Mouse (Mus musculus) lung, embryonic 14.5 days (tissue): ENCODE measurements at regions not wholly inside any gene's neighbourhood (a gene's known extent, or its start where the extent isn't known, plus 50 kb on each side); places are given as distances from the start of the nearest gene placed in this dataset.

Experiments used
- ATAC-seq: fragments of 200-750 bp; cut with Nextera tagmentation; 2 replicates; pipeline ENCODE4 v1.8.0; 2017; ENCODE audit warnings: mild to moderate bottlenecking, moderate TSS enrichment, moderate library complexity; ENCODE audit not compliant: insufficient read depth
- DNase-seq: peaks from one replicate; pipeline ENCODE4 v3.0.0-alpha.2; 2015
- H3K27ac ChIP-seq: fragments of 300-500 bp; sonication (generic); 2 replicates; pipeline ENCODE4 v1.5.1; 2014; ENCODE audit warnings: low read depth, mild to moderate bottlenecking, moderate library complexity
- H3K27me3 ChIP-seq: fragments of 300-500 bp; sonication (generic); 2 replicates; pipeline ENCODE4 v1.6.1; 2014; ENCODE audit warnings: low read length, control low read depth; ENCODE audit not compliant: insufficient read depth
- H3K36me3 ChIP-seq: fragments of 300-500 bp; sonication (generic); 2 replicates; pipeline ENCODE4 v1.6.1; 2014; ENCODE audit warnings: control low read depth; ENCODE audit not compliant: insufficient read depth
- H3K4me1 ChIP-seq: fragments of 300-500 bp; sonication (generic); 2 replicates; pipeline ENCODE4 v1.6.1; 2014; ENCODE audit warnings: antibody characterized with exemption, control low read depth; ENCODE audit not compliant: insufficient read depth
- H3K4me2 ChIP-seq: fragments of 300-500 bp; sonication (generic); 2 replicates; pipeline ENCODE4 v1.6.1; 2014; ENCODE audit warnings: mild to moderate bottlenecking
- H3K4me3 ChIP-seq: fragments of 300-500 bp; sonication (generic); 2 replicates; pipeline ENCODE4 v1.5.1; 2014; ENCODE audit warnings: low read depth, low read length
- H3K9ac ChIP-seq: fragments of 300-500 bp; sonication (generic); 2 replicates; pipeline ENCODE4 v1.6.1; 2014
- H3K9me3 ChIP-seq: fragments of 300-500 bp; sonication (generic); 2 replicates; pipeline ENCODE4 v1.6.1; 2016; ENCODE audit warnings: low read depth, low read length, control low read depth
- CTCF ChIP-seq: IDR thresholded peaks from 2 replicates; pipeline ENCODE4 v1.5.1; 2016; ENCODE audit warnings: antibody characterized with exemption, low read depth
- WGBS: fragments of 180-500 bp; shearing (Covaris S2); extraction: QIAGEN DNeasy Blood & Tissue Kit; methylation state at CpG from one replicate; pipeline ENCODE4 v1.1.7; 2014; 5-methylcytosine and 5-hydroxymethylcytosine counted together

GRCm38 (mm10) chr13:4662336-4663101, 53.5 kb upstream of the Akr1e1 start:
- Histone ChIP-seq H3K4me2 (peak overlapping the region; percentile 35; the same call in 1 of the 2 replicates), H3K4me1 (no peaks in the 10 kb centered on the region), H3K27ac (no peak overlapping the region), H3K36me3 (no peaks in the 10 kb centered on the region), H3K4me3 (no peak overlapping the region), H3K27me3 (no peaks in the 10 kb centered on the region), H3K9ac (no peak overlapping the region), H3K9me3 (no peaks in the 10 kb centered on the region)
- peak; percentile 61 for TF ChIP-seq CTCF
- DNase-seq (peak; percentile 88), ATAC-seq (peak; percentile 90)
- WGBS, result 38% methylated on average over 13 of the region's 13 CpGs
